Mouse (Mus musculus): Measurements from ENCODE around the gene Cdhr2.

Gene Cdhr2

GRCm38 (mm10) chr13:54783235-54783634 is 82.0 kb downstream of the Cdhr2 start:
- no peak for DNase-seq (ENCODE audit: low read depth, low spot score)

DNA sequence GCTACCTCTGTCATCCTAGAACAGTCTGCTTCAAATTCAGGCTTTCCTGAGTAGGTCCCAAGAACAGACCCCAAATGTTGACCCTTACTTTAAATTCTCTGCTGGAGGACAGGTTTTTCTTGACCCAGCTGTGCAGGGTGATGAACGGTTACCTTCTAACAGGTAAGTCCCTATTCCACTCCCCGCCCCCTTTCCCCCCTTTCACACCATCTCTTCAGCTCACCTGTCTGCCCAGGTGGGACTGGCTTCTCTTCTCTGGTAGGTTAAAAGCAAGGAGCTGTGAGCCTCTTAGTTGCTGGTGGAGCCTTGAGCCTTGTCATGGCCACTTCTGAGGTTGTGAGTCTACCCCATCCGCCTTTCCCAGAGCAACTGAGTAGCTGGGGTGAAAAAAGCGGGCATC is 82.4 kb downstream of the Cdhr2 start, which contains the start of gene Eif4e1b:
Eif4e1b (plus strand) TSS at position 301 of the 400 bp plus-strand sequence.
- DNase-seq (ENCODE audit: low read depth, low spot score), result no peak

Data from brain, embryonic 18.5 days (tissue).